Mouse (Mus musculus): ENCODE results near the gene Slc25a22. TPM values are rescaled to one million over a fixed set of nuclear protein-coding genes. Genes with fewer than 3 reads are reported as not detected.
A peak's percentile ranks its signal among the peaks of the same experiment; 100 is the strongest.

Slc25a22 gene
- polyA plus RNA-seq, 1 experiment from 2014 or later: 19.4 TPM

DNA sequence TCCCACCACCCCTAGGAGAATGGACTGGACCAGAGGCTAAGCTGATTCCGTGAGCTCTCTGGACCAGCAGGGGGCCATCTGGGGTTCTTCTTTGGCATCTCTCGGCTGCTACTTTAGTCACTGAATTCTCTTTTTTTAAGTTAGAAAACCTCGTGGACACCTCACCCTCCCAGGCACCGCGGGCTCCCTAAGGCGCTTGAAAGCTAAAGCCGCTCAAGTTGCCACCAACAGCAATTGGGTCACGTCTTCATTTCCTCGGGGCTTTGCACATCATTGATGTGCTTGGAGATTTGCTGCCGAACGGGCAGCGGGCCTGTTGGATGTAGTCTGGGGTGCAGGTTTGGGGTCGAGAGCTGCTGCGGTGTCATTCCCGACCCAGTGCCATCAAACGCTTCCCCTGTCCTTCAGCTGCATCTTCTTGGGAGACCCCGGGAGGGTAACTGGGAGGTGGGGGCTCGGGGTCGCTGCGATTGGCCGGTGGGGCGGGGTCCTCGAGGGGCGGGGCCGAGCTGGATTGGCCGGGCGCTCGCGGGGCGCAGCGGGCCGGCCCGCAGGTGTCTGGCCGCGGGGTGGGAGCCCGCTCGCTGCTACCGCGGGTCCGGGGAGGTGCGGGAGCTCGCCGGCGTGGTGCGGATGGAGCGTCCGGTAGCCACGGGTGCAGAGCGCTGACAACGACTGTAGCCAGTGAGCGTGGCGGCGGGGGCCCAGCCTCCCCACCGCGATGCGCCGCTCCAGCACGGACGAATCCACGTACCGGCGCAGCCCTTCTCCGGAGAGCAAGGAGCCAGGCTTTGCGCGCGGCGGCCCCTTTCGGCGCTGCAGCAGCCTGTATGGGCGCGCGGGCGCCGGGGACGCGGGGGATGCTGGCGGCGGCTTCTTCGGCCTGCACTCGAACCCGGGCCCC is 44.1 kb upstream of the Slc25a22 start:
- Histone ChIP-seq H3K36me3 (ENCODE audit: control insufficient read depth, insufficient read depth, low read length) (no peaks in the 10 kb centered on the region), H3K9me3 (replicated peaks; ENCODE audit: control insufficient read depth, low read length) (no peaks in the 10 kb centered on the region), H3K27me3 (ENCODE audit: control insufficient read depth, insufficient read depth, low read length) (peaks cover 17% of the 10 kb centered on the region), H3K9ac (ENCODE audit: low read depth, low read length) (peak overlapping the region; percentile 64), H3K4me2 (peak overlapping the region; percentile 94), H3K4me1 (ENCODE audit: control insufficient read depth, insufficient read depth, low read length) (peaks cover 37% of the 10 kb centered on the region), H3K27ac (ENCODE audit: low read depth, low read length) (no peak overlapping the region), H3K4me3 (ENCODE audit: low read depth, low read length) (peak overlapping the region; percentile 62)
- WGBS (ENCODE audit: insufficient replicate concordance): under 1% methylated on average over 76 of the region's 81 CpGs
- ATAC-seq (replicated peaks; ENCODE audit: insufficient number of reproducible peaks, low FRiP score, low TSS enrichment): no peak

DNA sequence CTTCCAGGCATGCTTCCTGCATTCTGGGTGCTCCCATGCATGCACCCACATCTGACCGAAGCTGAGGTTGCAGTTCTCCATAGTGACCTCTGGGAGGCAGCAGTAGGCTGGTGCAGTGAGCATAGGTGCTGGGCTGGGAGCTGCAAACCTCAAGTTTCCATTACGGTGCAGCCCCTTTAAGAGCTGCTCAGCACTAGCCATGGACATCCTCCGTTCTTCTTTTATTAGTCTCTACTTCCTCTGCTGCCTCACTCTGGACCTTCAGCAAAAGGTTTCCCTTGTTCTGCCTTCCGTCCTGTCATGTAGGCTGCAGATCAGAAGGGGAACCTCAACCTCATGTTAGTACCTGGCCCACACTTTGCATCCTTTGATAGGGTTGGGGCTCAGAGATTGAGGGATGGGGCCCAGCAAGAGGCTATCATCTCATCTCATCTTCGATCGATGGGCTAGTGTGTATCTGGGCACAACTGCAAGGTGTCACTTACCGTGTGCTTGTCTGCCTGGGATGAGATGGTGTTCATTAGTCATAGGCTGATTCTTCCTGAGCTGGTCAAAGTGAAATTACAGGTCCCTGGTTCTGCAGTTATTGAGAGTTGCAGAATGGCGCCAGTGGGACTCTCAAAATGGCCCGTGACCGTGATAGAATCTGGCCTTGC is 43.3 kb upstream of the Slc25a22 start:
- H3K4me2 ChIP-seq: peak overlapping the region; percentile 94
- peaks cover 17% of the 10 kb centered on the region for H3K27me3 ChIP-seq (ENCODE audit: control insufficient read depth, insufficient read depth, low read length)
- no peaks in the 10 kb centered on the region for H3K36me3 ChIP-seq (ENCODE audit: control insufficient read depth, insufficient read depth, low read length)
- 14% methylated on average over 10 of the region's 10 CpGs for WGBS (ENCODE audit: insufficient replicate concordance)
- peak; percentile 18; the same call in 1 of the 2 replicates for ATAC-seq (replicated peaks; ENCODE audit: insufficient number of reproducible peaks, low FRiP score, low TSS enrichment)
- no peak overlapping the region for H3K27ac ChIP-seq (ENCODE audit: low read depth, low read length)
- no peaks in the 10 kb centered on the region for H3K9me3 ChIP-seq (replicated peaks; ENCODE audit: control insufficient read depth, low read length)
- peak overlapping the region; percentile 62 for H3K4me3 ChIP-seq (ENCODE audit: low read depth, low read length)
- H3K9ac ChIP-seq (ENCODE audit: low read depth, low read length): no peak overlapping the region
- peaks cover 40% of the 10 kb centered on the region for H3K4me1 ChIP-seq (ENCODE audit: control insufficient read depth, insufficient read depth, low read length)

DNA sequence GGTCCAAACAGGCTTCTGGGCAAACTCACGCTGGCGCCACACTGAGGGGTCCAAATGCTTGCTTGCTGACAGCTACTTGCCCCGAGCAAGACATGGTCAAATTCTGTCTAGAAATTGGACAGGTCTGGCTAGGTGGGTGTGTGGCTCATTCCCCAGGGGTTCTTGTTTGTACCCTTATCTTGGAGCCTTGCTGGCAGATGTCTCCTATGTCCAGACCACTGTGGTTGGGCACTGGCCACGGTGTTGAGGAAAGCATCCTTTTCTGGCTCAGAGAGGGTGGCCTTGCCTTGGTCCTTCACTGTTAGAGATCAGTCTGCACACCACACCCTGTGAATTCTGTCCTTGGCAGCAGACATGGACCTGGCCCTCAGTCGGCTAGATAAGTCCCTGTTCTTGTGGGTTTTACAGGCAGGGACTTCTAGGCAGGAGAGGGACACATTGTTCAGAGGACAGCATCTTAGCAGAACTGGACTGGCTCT is 40.6 kb upstream of the Slc25a22 start:
- Histone ChIP-seq H3K9ac (ENCODE audit: low read depth, low read length) (peak overlapping the region; percentile 59), H3K4me2 (peak overlapping the region; percentile 97), H3K9me3 (replicated peaks; ENCODE audit: control insufficient read depth, low read length) (no peaks in the 10 kb centered on the region), H3K4me1 (ENCODE audit: control insufficient read depth, insufficient read depth, low read length) (peaks cover 51% of the 10 kb centered on the region), H3K27ac (ENCODE audit: low read depth, low read length) (peak overlapping the region; percentile 79), H3K36me3 (ENCODE audit: control insufficient read depth, insufficient read depth, low read length) (no peaks in the 10 kb centered on the region), H3K4me3 (ENCODE audit: low read depth, low read length) (0 out of 2 replicates have a peak overlapping the region, but pooled peaks have one; percentile 8), H3K27me3 (ENCODE audit: control insufficient read depth, insufficient read depth, low read length) (peaks cover 16% of the 10 kb centered on the region)
- ATAC-seq (replicated peaks; ENCODE audit: insufficient number of reproducible peaks, low FRiP score, low TSS enrichment): no peak
- 48% methylated on average over 5 of the region's 5 CpGs for whole genome bisulfite sequencing (ENCODE audit: insufficient replicate concordance)

DNA sequence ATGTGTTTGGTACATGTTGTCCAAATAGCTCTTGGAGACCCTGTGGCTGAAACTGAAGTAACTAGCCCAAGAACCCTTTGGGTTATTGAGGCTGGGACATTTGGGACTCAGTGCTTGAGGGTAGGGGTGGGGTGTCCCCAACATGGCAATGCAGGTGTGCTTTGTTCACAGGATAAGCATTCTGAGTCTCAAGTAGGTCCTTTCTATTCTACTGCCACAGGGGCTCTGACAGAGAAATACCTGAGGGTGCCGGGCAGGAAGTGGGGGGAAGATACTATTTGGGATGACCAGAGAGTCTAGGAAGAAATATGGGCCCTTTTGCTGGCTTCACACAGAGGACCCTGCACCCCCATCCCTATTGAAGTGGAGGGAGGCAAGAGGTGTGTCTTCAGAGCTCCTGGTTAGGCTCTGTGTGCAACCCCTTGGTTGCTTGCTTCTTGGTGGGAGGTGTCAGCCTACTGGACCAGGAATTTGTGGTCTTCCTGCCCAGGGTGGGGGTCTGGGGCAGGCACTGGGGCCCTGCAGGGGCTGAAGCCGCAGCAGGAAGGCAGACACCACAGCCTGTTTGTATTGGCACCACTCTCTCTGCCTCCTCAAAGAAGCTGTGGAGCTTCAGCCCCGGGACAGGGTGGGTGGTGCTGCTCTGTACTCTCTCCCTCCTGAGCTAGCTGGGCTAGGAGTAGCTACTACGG is 40.0 kb upstream of the Slc25a22 start:
- Histone ChIP-seq H3K4me2 (peak overlapping the region; percentile 97), H3K9me3 (replicated peaks; ENCODE audit: control insufficient read depth, low read length) (no peaks in the 10 kb centered on the region), H3K4me1 (ENCODE audit: control insufficient read depth, insufficient read depth, low read length) (peaks cover 51% of the 10 kb centered on the region), H3K36me3 (ENCODE audit: control insufficient read depth, insufficient read depth, low read length) (0 out of 2 replicates have a peak, but pooled peaks cover 1% of the 10 kb centered on the region), H3K9ac (ENCODE audit: low read depth, low read length) (peak overlapping the region; percentile 97), H3K27me3 (ENCODE audit: control insufficient read depth, insufficient read depth, low read length) (peaks cover 10% of the 10 kb centered on the region), H3K4me3 (ENCODE audit: low read depth, low read length) (0 out of 2 replicates have a peak overlapping the region, but pooled peaks have one; percentile 85), H3K27ac (ENCODE audit: low read depth, low read length) (peak overlapping the region; percentile 79)
- WGBS (ENCODE audit: insufficient replicate concordance): 50% methylated on average over 4 of the region's 4 CpGs
- peak; percentile 8; the same call in 1 of the 2 replicates for ATAC-seq (replicated peaks; ENCODE audit: insufficient number of reproducible peaks, low FRiP score, low TSS enrichment)

DNA sequence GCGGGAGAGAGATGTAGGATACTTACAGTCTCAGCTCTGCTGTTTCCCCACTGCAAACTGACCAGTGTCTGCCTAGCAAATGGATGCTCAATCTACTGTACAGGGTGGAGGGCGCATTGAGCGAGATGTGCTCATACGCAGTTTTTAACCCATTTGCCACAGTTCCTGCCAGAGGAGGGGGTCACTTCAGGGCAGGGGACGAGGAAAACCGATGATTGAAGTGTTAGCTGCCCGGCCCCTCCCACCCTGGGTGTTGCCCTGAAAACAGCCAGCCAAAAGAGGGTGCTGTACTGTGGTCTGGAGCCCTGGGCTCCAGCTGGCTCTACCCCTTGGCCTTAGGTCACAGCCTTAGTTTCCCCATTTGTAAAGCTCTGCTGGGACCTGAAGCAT is 39.3 kb upstream of the Slc25a22 start:
- H3K9ac ChIP-seq (ENCODE audit: low read depth, low read length): peak overlapping the region; percentile 97
- H3K4me2 ChIP-seq: peak overlapping the region; percentile 97
- 10% methylated on average over 7 of the region's 7 CpGs for WGBS (ENCODE audit: insufficient replicate concordance)
- peaks cover 3% of the 10 kb centered on the region; the same call in 1 of the 2 replicates for H3K27me3 ChIP-seq (ENCODE audit: control insufficient read depth, insufficient read depth, low read length)
- H3K4me3 ChIP-seq (ENCODE audit: low read depth, low read length): peak overlapping the region; percentile 85
- no peaks in the 10 kb centered on the region for H3K9me3 ChIP-seq (replicated peaks; ENCODE audit: control insufficient read depth, low read length)
- H3K4me1 ChIP-seq (ENCODE audit: control insufficient read depth, insufficient read depth, low read length): peaks cover 44% of the 10 kb centered on the region
- H3K36me3 ChIP-seq (ENCODE audit: control insufficient read depth, insufficient read depth, low read length): peaks cover 7% of the 10 kb centered on the region; the same call in 1 of the 2 replicates
- no peak for ATAC-seq (replicated peaks; ENCODE audit: insufficient number of reproducible peaks, low FRiP score, low TSS enrichment)
- peak overlapping the region; percentile 79 for H3K27ac ChIP-seq (ENCODE audit: low read depth, low read length)

DNA sequence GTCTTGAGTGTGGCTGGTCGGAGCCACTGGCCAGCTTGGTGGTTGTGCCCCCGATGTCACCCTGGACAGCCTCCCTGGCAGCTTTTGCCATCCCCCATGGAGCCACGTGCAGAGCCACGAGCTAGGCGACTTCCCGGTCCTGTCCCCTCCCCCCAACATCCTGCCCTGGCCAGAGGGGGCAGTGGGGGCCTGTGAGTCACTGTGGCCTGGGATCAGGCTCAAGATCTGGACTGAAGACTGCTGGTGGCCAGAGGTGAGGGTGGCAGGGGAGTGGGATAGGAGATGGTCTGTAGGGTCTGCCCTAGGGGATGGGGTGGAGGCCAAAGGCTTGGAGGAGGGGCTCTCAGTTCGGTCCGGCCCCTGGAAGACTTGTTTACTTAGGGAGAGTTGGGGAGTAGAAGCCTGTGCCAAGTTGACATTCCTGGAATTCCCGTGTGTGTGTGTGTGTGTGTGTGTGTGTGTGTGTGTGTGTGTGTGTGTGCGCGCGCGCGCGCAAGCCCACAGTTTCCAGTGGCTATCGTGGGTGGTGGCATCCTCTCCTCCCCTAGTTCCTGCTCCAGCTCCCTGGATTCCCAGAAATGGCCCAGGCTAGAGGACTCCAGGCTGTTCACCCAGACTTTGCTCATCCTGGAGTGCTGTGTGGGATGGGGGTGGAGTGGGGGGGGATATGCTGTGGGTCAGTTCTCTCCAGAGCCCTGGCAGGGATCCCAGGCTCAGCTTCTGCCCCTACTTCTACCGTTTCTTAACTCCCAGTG is 38.7 kb upstream of the Slc25a22 start:
- WGBS (ENCODE audit: insufficient replicate concordance): 0% methylated on average over 16 of the region's 17 CpGs
- Histone ChIP-seq H3K27ac (ENCODE audit: low read depth, low read length) (peak overlapping the region; percentile 79), H3K27me3 (ENCODE audit: control insufficient read depth, insufficient read depth, low read length) (peaks cover 3% of the 10 kb centered on the region; the same call in 1 of the 2 replicates), H3K4me3 (ENCODE audit: low read depth, low read length) (peak overlapping the region; percentile 85), H3K4me2 (peak overlapping the region; percentile 97), H3K9me3 (replicated peaks; ENCODE audit: control insufficient read depth, low read length) (no peaks in the 10 kb centered on the region), H3K9ac (ENCODE audit: low read depth, low read length) (peak overlapping the region; percentile 97), H3K36me3 (ENCODE audit: control insufficient read depth, insufficient read depth, low read length) (peaks cover 8% of the 10 kb centered on the region; the same call in 1 of the 2 replicates), H3K4me1 (ENCODE audit: control insufficient read depth, insufficient read depth, low read length) (peaks cover 44% of the 10 kb centered on the region)
- peak; percentile 53 for ATAC-seq (replicated peaks; ENCODE audit: insufficient number of reproducible peaks, low FRiP score, low TSS enrichment)

DNA sequence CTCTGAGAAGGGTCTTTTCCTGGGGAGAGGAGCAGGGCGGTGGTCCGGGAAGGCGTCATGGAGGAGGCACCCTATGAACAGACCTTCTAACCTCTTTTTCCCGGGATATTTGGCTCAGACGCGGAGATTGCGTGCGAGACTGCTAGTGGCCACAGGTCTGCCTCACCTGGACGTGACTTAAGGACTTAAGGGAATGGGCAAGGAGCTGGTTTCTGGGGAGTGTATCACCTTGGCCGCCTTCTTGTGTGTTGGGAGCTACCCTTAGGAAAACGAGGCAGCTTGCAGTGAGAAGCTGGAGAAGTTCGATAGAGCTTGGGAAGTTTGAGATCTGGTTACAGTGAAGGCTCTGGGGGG is 38.1 kb upstream of the Slc25a22 start:
- Histone ChIP-seq H3K4me1 (ENCODE audit: control insufficient read depth, insufficient read depth, low read length) (peaks cover 38% of the 10 kb centered on the region), H3K27me3 (ENCODE audit: control insufficient read depth, insufficient read depth, low read length) (no peaks in the 10 kb centered on the region)
- WGBS (ENCODE audit: insufficient replicate concordance): under 1% methylated on average over 12 of the region's 12 CpGs

More for the DNA sequence above, 38.1 kb upstream of the Slc25a22 start:
- H3K27ac ChIP-seq (ENCODE audit: low read depth, low read length): peak overlapping the region; percentile 79
- peaks cover 13% of the 10 kb centered on the region for H3K36me3 ChIP-seq (ENCODE audit: control insufficient read depth, insufficient read depth, low read length)
- peak overlapping the region; percentile 97 for H3K4me2 ChIP-seq
- peak overlapping the region; percentile 85 for H3K4me3 ChIP-seq (ENCODE audit: low read depth, low read length)
- H3K9ac ChIP-seq (ENCODE audit: low read depth, low read length): peak overlapping the region; percentile 97
- H3K9me3 ChIP-seq (replicated peaks; ENCODE audit: control insufficient read depth, low read length): no peaks in the 10 kb centered on the region
- ATAC-seq (replicated peaks; ENCODE audit: insufficient number of reproducible peaks, low FRiP score, low TSS enrichment): no peak

All from heart, embryonic 11.5 days (tissue).